Mouse (Mus musculus): ENCODE measurements at regions not wholly inside any gene's neighbourhood (a gene's known extent, or its start where the extent isn't known, plus 50 kb on each side); places are given as distances from the start of the nearest gene placed in this dataset.

DNA sequence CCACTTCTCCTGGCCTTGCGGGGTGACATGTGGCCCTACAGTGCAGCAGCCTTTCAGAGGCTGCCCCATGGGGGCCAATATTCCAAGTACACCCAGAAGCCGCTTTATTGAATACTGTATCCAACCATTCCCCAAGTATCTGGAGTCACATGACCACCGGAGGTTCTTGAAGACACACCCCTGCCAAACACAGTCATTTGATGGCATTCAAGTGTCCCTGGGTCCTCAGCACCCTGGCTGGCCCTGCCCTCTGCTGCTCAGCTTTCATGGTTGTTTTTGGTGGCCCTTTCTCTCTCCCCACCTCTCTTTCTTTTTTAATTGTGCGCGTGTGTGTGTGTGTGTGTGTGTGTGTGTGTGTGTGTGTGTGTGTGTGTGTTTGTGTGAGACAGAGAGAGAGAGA, 97.3 kb upstream of the Tmem189 start:
- H3K27ac ChIP-seq (replicated peaks) = no peak overlapping the region
- no peak overlapping the region for H3K9ac ChIP-seq
- 95% methylated on average over 3 of the region's 5 CpGs for WGBS
- H3K27me3 ChIP-seq = no peaks in the 10 kb centered on the region
- peaks cover 4% of the 10 kb centered on the region; the same call in 1 of the 2 replicates for H3K4me1 ChIP-seq (replicated peaks)
- no peak for ATAC-seq (ENCODE audit: low FRiP score, low read depth)
- no peak overlapping the region for H3K4me3 ChIP-seq
- H3K36me3 ChIP-seq = no peaks in the 10 kb centered on the region
- no peaks in the 10 kb centered on the region for H3K9me3 ChIP-seq
- no peak overlapping the region for H3K4me2 ChIP-seq

DNA sequence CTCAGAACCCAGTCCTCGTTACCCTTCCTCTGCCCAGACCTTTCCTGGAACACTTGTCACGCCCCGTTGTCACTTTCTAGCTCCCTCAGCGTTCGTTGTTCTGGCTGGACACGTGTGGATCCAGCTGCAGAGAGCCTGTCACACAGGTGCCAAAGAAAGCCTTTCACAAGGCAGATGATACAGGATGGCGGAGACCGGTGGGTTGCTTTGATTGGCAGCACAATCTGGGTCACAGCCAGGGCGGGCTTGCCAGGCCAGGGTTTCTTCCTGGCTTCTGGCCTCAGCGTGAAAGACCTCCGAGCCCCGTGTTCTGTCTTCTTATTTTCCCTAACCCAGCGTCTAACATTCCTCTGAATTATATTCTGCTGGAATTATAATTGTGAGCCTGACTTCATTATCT, 94.7 kb upstream of the Tmem189 start:
- Histone ChIP-seq H3K4me3 (no peak overlapping the region), H3K9ac (no peak overlapping the region), H3K27me3 (0 out of 2 replicates have a peak, but pooled peaks cover 3% of the 10 kb centered on the region), H3K4me2 (no peak overlapping the region), H3K4me1 (replicated peaks) (peaks cover 4% of the 10 kb centered on the region; the same call in 1 of the 2 replicates), H3K27ac (replicated peaks) (no peak overlapping the region), H3K9me3 (no peaks in the 10 kb centered on the region), H3K36me3 (no peaks in the 10 kb centered on the region)
- no peak for ATAC-seq (ENCODE audit: low FRiP score, low read depth)
- WGBS = 84% methylated on average over 13 of the region's 13 CpGs

DNA sequence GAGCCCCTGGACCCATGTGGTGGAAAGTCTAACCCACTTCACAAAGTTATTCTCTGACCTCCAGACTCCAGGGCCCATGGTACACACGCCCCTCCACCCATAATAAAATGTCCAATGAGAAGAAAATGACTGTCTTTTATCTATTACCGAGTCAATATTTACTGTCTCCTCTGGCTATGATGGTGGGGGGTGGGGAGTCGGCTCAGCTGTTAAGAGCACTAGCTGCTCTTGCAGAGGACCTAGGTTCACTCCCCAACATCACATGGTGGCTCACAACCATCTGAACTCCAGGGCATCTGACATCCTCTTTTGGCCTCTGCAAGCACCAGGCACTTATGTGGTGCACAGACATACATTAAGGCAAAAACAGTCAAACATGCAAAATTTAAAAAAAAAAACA, 93.8 kb upstream of the Tmem189 start:
- Histone ChIP-seq H3K36me3 (no peaks in the 10 kb centered on the region), H3K9ac (no peak overlapping the region), H3K4me1 (replicated peaks) (peaks cover 9% of the 10 kb centered on the region), H3K4me2 (no peak overlapping the region), H3K27ac (replicated peaks) (no peak overlapping the region), H3K27me3 (0 out of 2 replicates have a peak, but pooled peaks cover 3% of the 10 kb centered on the region), H3K9me3 (no peaks in the 10 kb centered on the region), H3K4me3 (no peak overlapping the region)
- WGBS = 82% methylated on average over 3 of the region's 3 CpGs
- no peak for ATAC-seq (ENCODE audit: low FRiP score, low read depth)

DNA sequence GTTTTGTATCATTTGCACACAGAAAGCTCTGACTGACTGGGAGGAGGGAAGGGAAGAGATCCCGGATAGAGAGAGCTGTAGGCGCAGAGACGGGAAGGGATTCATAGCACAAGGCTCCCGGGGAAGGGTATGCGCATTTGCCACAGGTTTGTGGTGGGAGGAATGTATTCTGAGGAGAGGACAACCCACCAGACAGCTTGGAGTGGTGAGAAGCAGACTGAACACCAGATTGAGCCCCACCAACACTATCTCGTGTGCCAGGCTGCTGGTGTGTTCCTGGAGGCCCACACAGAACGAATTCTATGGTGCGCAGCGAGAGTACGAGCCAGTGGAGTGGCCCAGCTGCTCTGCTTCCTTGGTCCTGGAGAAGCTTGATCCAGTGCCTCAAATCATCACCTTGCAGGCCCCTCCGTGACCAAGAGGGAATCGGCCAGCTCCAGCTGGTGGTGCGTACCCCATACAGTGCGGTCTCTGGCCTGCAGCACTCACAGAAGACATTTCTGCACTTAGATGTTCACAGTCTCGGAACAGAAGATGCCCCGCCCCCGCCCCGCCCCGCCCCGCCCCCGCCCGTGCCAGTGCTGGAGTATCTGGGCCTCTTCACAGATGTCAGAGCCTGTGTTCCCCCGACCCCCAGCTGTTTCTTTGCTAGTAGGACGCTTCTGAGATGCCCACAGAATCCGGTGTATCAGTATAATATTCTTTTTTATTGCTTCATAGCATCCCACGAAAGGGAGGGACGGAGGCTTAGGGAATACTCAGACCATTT, 92.8 kb upstream of the Tmem189 start:
- Histone ChIP-seq H3K27me3 (0 out of 2 replicates have a peak, but pooled peaks cover 3% of the 10 kb centered on the region), H3K36me3 (no peaks in the 10 kb centered on the region), H3K9me3 (no peaks in the 10 kb centered on the region), H3K4me1 (replicated peaks) (peaks cover 19% of the 10 kb centered on the region), H3K27ac (replicated peaks) (no peak overlapping the region), H3K9ac (no peak overlapping the region), H3K4me3 (no peak overlapping the region), H3K4me2 (no peak overlapping the region)
- WGBS = 32% methylated on average over 27 of the region's 27 CpGs
- ATAC-seq (ENCODE audit: low FRiP score, low read depth) = no peak

DNA sequence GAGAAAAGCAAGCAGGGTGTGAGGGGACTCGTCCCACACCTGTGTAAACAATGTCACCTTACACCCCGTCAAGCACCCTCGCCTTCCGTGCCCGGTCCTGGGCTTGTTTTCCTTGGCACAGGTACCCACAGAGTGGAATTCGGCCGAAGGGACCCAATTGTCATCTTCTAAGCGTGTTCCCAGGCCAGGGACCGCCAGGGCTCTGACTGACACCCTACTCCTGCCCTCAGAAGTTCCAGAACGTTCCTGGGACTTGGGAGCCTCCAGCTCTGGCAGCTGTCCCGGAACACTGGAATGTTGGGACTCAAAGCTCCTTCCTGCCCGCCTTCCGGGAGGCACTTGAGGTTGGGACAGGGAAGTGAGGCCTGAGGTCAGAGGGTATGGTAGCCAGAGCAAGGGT, 91.9 kb upstream of the Tmem189 start:
- no peaks in the 10 kb centered on the region for H3K9me3 ChIP-seq
- no peaks in the 10 kb centered on the region for H3K36me3 ChIP-seq
- no peak overlapping the region for H3K27ac ChIP-seq (replicated peaks)
- no peak overlapping the region for H3K4me3 ChIP-seq
- no peak for ATAC-seq (ENCODE audit: low FRiP score, low read depth)
- H3K27me3 ChIP-seq = 0 out of 2 replicates have a peak, but pooled peaks cover 3% of the 10 kb centered on the region
- H3K4me2 ChIP-seq = no peak overlapping the region
- H3K4me1 ChIP-seq (replicated peaks) = peaks cover 25% of the 10 kb centered on the region
- no peak overlapping the region for H3K9ac ChIP-seq
- 81% methylated on average over 13 of the region's 13 CpGs for WGBS

DNA sequence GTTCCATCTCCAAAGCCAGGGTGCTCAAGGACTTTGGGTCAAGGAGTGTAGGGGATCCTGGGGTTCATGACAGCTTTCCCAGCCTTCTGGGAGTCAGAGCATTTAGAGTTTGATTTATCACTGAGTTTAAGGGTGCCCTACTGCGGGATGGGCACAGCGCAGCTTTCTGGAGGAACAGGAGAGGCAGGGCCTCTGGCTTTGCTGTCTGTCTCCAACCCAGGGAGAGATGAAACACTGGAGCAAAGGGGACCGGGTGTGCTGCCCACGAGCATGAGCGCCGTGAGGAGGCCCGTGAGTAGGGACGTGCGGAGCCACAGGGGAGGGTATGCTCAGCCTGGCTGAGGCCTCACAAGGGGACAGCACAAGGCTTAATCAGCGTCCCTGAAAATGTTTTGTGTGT, 89.1 kb upstream of the Tmem189 start:
- WGBS = 63% methylated on average over 10 of the region's 10 CpGs
- Histone ChIP-seq H3K36me3 (no peaks in the 10 kb centered on the region), H3K4me3 (no peak overlapping the region), H3K9me3 (no peaks in the 10 kb centered on the region), H3K4me2 (no peak overlapping the region), H3K4me1 (replicated peaks) (peaks cover 25% of the 10 kb centered on the region), H3K9ac (no peak overlapping the region), H3K27me3 (0 out of 2 replicates have a peak, but pooled peaks cover 3% of the 10 kb centered on the region), H3K27ac (replicated peaks) (no peak overlapping the region)
- no peak for ATAC-seq (ENCODE audit: low FRiP score, low read depth)

DNA sequence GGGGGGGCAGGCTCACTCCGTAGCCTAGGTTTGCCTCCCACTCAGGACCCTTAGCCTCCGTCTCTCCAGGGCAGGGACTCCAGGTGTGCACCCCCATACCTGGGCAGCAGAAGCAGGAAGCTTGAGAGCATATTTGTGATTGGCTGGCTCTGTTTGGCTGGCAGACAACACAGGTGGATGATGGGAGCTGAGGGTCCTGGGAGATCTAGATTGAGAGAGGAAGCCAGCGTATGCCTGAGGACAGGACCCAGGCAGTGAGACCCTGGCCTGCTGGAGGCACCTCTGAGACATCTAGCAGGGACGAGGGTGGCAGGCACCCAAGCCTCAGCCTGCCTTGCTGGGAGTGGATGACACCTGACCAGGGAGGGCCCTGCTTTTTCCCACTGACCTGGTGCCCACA, 88.6 kb upstream of the Tmem189 start:
- Histone ChIP-seq H3K36me3 (no peaks in the 10 kb centered on the region), H3K9me3 (no peaks in the 10 kb centered on the region), H3K27ac (replicated peaks) (no peak overlapping the region), H3K9ac (no peak overlapping the region), H3K4me3 (peak overlapping the region; percentile 49), H3K4me1 (replicated peaks) (peaks cover 25% of the 10 kb centered on the region), H3K27me3 (0 out of 2 replicates have a peak, but pooled peaks cover 3% of the 10 kb centered on the region), H3K4me2 (peak overlapping the region; percentile 88)
- 0 out of 2 replicates have a peak, but pooled peaks have one; percentile 19 for ATAC-seq (ENCODE audit: low FRiP score, low read depth)
- WGBS = 38% methylated on average over 4 of the region's 4 CpGs

DNA sequence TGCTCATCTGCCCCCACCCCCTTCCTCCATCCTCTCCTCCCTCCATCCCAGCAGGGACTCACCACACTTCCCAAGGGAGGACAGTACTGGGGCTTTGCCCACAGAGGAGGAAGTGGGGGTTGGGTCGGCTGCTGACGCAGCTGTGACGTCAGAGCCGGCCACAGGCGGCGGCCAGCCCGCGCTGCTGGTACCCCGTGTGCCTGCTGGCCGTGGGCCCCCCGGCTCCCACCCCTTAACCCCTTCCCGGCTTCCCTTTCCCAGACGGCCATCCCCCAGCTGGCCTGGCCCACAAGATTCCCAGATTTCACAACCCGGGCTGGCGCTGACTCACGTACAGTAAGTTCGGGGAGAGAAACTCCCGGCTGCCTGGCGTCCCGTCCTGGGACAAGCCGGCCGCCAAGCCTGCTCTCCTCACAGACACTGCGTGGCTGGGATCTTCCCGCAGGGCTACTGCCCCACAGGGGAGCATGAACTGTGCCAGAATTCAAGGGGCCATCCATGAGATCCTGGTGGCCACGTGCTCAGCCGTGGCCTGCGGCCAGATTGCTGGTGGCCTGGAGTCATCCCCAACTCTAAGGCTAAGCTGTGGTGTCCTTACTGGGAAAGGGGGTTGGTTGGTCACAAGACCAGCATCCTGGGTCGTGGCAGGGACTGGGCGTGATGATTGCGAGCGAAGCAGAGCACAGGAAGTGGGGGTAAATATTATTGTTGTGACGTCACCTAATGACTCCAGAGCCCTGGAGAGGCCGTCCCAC, 87.9 kb upstream of the Tmem189 start:
- WGBS = 2% methylated on average over 33 of the region's 33 CpGs
- peak overlapping the region; percentile 49 for H3K4me3 ChIP-seq
- H3K36me3 ChIP-seq = no peaks in the 10 kb centered on the region
- peak overlapping the region; percentile 55 for H3K27ac ChIP-seq (replicated peaks)
- H3K4me2 ChIP-seq = peak overlapping the region; percentile 88
- 0 out of 2 replicates have a peak, but pooled peaks cover 3% of the 10 kb centered on the region for H3K27me3 ChIP-seq
- H3K9ac ChIP-seq = peak overlapping the region; percentile 44
- peak; percentile 49 for ATAC-seq (ENCODE audit: low FRiP score, low read depth)
- no peaks in the 10 kb centered on the region for H3K9me3 ChIP-seq
- H3K4me1 ChIP-seq (replicated peaks) = peaks cover 25% of the 10 kb centered on the region

DNA sequence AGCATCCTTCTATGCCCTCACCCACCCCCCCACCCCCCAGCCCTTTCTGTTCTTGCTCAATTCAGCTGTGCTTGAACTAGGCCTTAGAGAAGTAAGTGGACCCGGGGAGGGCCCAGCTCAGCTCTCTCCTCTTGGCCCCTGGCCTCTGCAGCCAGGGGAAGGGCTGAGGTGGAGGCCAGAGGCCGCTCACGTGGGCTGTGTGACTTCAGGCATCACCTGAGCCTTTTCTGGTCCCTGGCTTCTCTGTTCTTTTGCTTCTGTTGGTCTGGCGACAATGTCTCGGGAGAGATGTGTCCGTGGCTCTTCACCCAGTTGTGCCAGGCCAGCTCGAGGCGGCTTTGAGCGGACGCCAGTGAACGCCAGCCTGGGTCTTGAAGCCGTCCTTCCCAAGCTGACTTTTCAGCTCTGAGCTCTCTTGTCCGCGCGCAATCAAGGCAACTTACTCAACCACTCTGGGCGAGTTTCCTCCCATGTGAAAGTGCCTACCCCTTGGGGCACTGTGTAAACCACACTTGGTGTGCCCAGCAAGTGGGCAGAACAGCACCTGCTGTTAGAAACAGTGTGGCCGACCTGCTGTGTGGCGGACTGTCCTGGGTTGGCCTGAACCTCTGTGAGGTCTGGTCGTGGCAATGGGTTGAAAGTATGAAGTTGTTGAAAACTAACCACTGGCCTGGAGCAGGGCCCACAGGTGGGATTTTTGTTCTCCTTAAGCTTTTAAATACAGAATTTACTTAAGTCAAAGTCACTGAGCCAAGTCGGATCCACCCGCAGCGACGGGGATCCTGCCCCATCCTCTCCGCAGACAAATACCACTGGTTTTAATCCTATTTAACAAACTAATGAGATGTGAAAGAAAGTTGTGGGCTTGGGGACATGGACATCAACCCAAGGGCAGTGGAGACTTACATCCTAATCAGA, 86.9 kb upstream of the Tmem189 start:
- Histone ChIP-seq H3K36me3 (no peaks in the 10 kb centered on the region), H3K27me3 (0 out of 2 replicates have a peak, but pooled peaks cover 3% of the 10 kb centered on the region), H3K4me2 (peak overlapping the region; percentile 88; the same call in 1 of the 2 replicates), H3K4me1 (replicated peaks) (peaks cover 21% of the 10 kb centered on the region), H3K4me3 (no peak overlapping the region), H3K9ac (no peak overlapping the region), H3K9me3 (no peaks in the 10 kb centered on the region), H3K27ac (replicated peaks) (no peak overlapping the region)
- WGBS = 77% methylated on average over 24 of the region's 24 CpGs
- no peak for ATAC-seq (ENCODE audit: low FRiP score, low read depth)

DNA sequence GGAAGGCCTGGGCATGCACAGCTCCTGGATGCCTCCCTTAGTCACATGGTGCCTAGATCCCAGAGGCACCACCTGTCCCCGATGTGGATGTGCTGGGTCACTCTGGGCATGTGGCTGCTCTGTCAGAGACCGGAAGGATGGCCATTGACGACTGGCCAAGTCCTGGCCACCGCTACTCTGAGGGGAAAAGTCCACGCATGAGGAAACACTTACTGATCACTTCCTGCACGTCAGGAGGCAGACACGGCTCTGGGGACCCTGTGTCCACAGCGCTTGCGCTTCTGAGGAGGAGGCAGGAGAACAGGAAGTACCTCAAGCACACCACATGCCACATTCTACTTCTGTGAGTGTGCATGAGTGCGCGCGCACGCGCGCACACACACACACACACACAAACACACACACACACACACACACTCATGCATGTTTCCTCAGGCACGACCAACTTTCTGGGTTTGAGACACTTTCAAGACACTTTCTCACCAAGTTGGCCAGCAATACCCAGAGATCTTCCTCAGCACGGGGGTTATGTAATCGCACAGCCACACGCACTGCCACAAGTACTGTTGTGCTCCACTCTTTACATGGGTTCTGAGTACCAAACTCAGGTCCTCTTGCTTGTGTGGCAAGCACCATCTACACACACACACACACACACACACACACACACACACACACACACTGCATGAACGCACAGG, 85.7 kb upstream of the Tmem189 start:
- 80% methylated on average over 20 of the region's 20 CpGs for WGBS
- Histone ChIP-seq H3K4me1 (replicated peaks) (peaks cover 21% of the 10 kb centered on the region), H3K27ac (replicated peaks) (no peak overlapping the region), H3K9me3 (no peaks in the 10 kb centered on the region), H3K36me3 (no peaks in the 10 kb centered on the region), H3K4me3 (no peak overlapping the region), H3K4me2 (no peak overlapping the region), H3K27me3 (no peaks in the 10 kb centered on the region), H3K9ac (no peak overlapping the region)
- ATAC-seq (ENCODE audit: low FRiP score, low read depth) = no peak

DNA sequence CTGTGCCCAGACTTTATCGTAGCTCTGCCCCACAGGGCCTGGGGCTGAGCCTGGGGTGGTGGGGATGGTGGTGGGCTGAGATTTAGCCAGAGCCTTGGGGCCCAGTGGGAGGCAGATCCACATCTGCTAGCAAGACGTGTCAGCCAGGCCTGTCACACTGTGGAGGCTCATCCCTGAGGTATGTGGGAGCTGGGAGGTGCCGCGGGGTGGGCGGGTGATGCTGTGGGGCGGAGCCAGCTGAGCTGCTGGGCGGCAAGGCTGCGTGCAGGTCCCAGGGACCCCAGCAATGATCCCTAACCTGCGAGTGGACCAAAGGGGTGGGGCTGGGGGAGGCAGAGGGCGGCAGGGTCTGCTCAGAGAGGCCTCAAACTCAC, 85.2 kb upstream of the Tmem189 start:
- Histone ChIP-seq H3K9me3 (no peaks in the 10 kb centered on the region), H3K4me3 (no peak overlapping the region), H3K36me3 (no peaks in the 10 kb centered on the region), H3K27ac (replicated peaks) (no peak overlapping the region), H3K9ac (no peak overlapping the region), H3K27me3 (no peaks in the 10 kb centered on the region), H3K4me1 (replicated peaks) (peaks cover 21% of the 10 kb centered on the region), H3K4me2 (no peak overlapping the region)
- no peak for ATAC-seq (ENCODE audit: low FRiP score, low read depth)
- WGBS = 30% methylated on average over 10 of the region's 10 CpGs

Data from hindbrain, embryonic 15.5 days (tissue).